Mouse (Mus musculus) testis, adult 2 months (tissue): ENCODE data around the gene Arhgap40.

Experiments used
- CTCF ChIP-seq: fragments of 200-500 bp; IDR thresholded peaks from 2 replicates; pipeline ENCODE4 v1.5.1; 2012; ENCODE audit warnings: low read depth, mild to moderate bottlenecking, inconsistent platforms, low read length, moderate library complexity; ENCODE audit not compliant: control insufficient read depth, insufficient read depth, insufficient replicate concordance
- POLR2A ChIP-seq: fragments of 200-500 bp; IDR thresholded peaks from 2 replicates; pipeline ENCODE4 v1.6.1; 2012; ENCODE audit warnings: low read depth, mild to moderate bottlenecking, inconsistent platforms, low read length, moderate library complexity; ENCODE audit not compliant: control insufficient read depth

DNA sequence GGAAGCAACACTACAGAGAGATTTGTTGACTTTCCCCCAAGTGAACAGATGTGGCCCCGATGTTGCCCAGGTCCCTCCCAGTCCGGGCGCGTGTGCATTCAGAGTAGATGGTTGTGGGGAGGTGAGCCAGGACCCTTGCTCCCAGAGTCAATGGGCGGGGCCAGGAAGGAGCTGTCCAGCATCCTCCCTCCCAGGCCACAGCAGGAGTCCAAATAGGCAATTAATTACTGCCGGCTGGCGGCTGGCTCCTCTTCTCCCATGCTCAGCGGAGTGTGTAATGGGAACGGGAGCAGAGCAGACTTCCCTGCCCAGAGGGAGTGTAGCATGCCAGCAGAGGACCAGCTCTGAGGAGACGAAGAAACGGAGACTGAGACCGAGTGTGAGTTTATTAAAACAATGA lies 82.5 kb downstream of the Arhgap40 start:
- TF ChIP-seq CTCF (no peak), POLR2A (no peak)
